Mouse (Mus musculus) lung, embryonic 14.5 days (tissue): ENCODE measurements around the gene Glo1. TPM values are rescaled to one million over a fixed set of nuclear protein-coding genes. Genes with fewer than 3 reads are reported as not detected.
A peak's percentile ranks its signal among the peaks of the same experiment; 100 is the strongest.

ENCODE experiments used
- ATAC-seq: fragments of 200-750 bp; cut with Nextera tagmentation; 2 replicates; pipeline ENCODE4 v1.8.0; 2017; ENCODE audit warnings: mild to moderate bottlenecking, moderate TSS enrichment, moderate library complexity; ENCODE audit not compliant: insufficient read depth
- DNase-seq: peaks from one replicate; pipeline ENCODE4 v3.0.0-alpha.2; 2015
- H3K27ac ChIP-seq: fragments of 300-500 bp; sonication (generic); 2 replicates; pipeline ENCODE4 v1.5.1; 2014; ENCODE audit warnings: low read depth, mild to moderate bottlenecking, moderate library complexity
- H3K27me3 ChIP-seq: fragments of 300-500 bp; sonication (generic); 2 replicates; pipeline ENCODE4 v1.6.1; 2014; ENCODE audit warnings: low read length, control low read depth; ENCODE audit not compliant: insufficient read depth
- H3K36me3 ChIP-seq: fragments of 300-500 bp; sonication (generic); 2 replicates; pipeline ENCODE4 v1.6.1; 2014; ENCODE audit warnings: control low read depth; ENCODE audit not compliant: insufficient read depth
- H3K4me1 ChIP-seq: fragments of 300-500 bp; sonication (generic); 2 replicates; pipeline ENCODE4 v1.6.1; 2014; ENCODE audit warnings: antibody characterized with exemption, control low read depth; ENCODE audit not compliant: insufficient read depth
- H3K4me2 ChIP-seq: fragments of 300-500 bp; sonication (generic); 2 replicates; pipeline ENCODE4 v1.6.1; 2014; ENCODE audit warnings: mild to moderate bottlenecking
- H3K4me3 ChIP-seq: fragments of 300-500 bp; sonication (generic); 2 replicates; pipeline ENCODE4 v1.5.1; 2014; ENCODE audit warnings: low read depth, low read length
- H3K9ac ChIP-seq: fragments of 300-500 bp; sonication (generic); 2 replicates; pipeline ENCODE4 v1.6.1; 2014
- H3K9me3 ChIP-seq: fragments of 300-500 bp; sonication (generic); 2 replicates; pipeline ENCODE4 v1.6.1; 2016; ENCODE audit warnings: low read depth, low read length, control low read depth
- CTCF ChIP-seq: IDR thresholded peaks from 2 replicates; pipeline ENCODE4 v1.5.1; 2016; ENCODE audit warnings: antibody characterized with exemption, low read depth
- WGBS: fragments of 180-500 bp; shearing (Covaris S2); extraction: QIAGEN DNeasy Blood & Tissue Kit; methylation state at CpG from one replicate; pipeline ENCODE4 v1.1.7; 2014; 5-methylcytosine and 5-hydroxymethylcytosine counted together
- polyA plus RNA-seq: library from polyadenylated mRNA; unstranded; fragments of >200 nt; fragmentation: Nextera tagmentation; extraction: Ambion mirVana; gene quantifications from 2 replicates; pipeline ENCODE4 v1.2.1, GENCODE M21; 2014

The Glo1 gene
- polyA plus RNA-seq, 1 experiment from 2014 or later, result 234 TPM

DNA sequence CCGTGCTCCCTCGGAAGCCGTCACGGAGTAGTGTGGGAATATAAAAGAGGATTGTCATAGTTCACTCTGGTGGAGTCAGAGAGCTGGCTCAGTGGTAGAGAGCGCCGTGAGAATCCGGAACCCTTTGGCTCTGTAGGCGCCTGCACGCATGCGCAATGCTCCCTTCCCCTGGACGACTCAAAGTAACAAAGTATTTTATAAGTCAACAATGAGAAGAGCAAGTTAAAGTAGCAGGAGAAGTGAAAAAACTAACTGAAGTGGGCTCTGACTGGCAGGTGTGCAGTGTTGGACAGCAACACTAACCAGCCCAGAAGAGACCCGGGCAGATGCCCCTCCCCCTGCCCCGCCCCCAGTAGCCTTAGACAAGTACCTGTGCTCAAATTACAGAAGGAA is 31.5 kb upstream of the Glo1 start:
- no peaks in the 10 kb centered on the region for H3K36me3 ChIP-seq

DNA sequence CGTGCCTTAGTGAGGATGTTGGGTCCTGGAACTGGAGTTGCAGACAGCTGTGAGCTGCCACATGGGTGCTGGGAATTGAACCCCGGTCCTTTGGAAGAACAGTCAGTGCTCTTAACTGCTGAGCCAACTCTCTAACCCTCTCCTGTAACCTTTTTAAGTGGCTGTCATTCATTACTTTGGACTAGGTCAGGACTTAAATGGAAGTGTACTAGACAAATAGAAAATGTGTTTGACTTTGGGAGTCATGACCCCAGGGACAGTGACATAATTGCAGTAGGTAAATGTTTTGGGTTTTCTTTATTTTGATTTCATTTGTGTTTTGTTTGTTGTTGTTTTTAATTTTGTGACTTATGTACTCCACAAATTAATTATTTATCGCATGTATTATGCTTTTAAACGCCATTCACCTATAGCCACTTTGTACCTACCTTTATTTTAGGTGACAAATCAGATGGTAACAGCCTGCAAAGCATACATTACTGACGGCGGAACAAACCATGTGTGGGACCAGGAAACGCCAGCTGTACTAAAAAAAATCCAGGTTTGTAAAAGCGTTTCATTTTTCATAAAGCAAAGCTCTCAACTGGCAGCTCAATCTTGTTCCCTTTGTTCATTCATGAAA is 31.0 kb upstream of the Glo1 start:
- Histone ChIP-seq H3K36me3 (no peaks in the 10 kb centered on the region), H3K27ac (peak overlapping the region; percentile 83), H3K4me3 (peak overlapping the region; percentile 26), H3K4me1 (no peaks in the 10 kb centered on the region), H3K27me3 (no peaks in the 10 kb centered on the region), H3K4me2 (peak overlapping the region; percentile 61), H3K9ac (peak overlapping the region; percentile 44), H3K9me3 (no peaks in the 10 kb centered on the region)
- TF ChIP-seq CTCF, result no peak
- DNase-seq (peak; percentile 21), ATAC-seq (no peak)
- 37% methylated on average over 8 of the region's 8 CpGs for WGBS

More for the DNA sequence above, 31.5 kb upstream of the Glo1 start:
- peak overlapping the region; percentile 44 for H3K9ac ChIP-seq
- DNase-seq (peak; percentile 90), ATAC-seq (peak; percentile 94)
- peak overlapping the region; percentile 61 for H3K4me2 ChIP-seq
- no peaks in the 10 kb centered on the region for H3K4me1 ChIP-seq
- no peak for TF ChIP-seq CTCF
- WGBS, result 11% methylated on average over 13 of the region's 13 CpGs
- peak overlapping the region; percentile 83 for H3K27ac ChIP-seq
- H3K4me3 ChIP-seq, result peak overlapping the region; percentile 26
- H3K27me3 ChIP-seq, result no peaks in the 10 kb centered on the region
- H3K9me3 ChIP-seq, result no peaks in the 10 kb centered on the region

DNA sequence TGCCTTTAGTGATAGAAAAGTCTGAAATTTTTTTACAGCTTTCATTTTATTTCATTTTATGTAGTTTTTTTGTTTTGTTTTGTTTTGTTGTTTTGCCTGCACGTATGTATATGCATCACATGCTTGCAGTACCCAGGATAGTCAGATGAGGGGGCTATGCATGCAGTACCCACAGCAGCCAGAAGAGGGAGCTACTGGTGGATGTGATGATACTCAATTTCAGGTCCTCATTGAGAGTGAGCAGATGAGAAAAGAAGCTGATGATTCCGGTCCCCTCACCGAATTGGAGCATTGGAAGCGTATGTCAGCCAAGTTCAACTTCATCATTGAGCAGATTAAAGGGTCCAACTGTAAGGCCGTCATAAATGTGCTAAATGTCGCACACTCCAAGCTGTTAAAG is 26.3 kb upstream of the Glo1 start:
- H3K27ac ChIP-seq, result no peak overlapping the region
- H3K9me3 ChIP-seq, result peaks cover 7% of the 10 kb centered on the region; the same call in 1 of the 2 replicates
- H3K4me3 ChIP-seq, result no peak overlapping the region
- H3K36me3 ChIP-seq, result no peaks in the 10 kb centered on the region
- DNase-seq (no peak), ATAC-seq (no peak)
- 92% methylated on average over 6 of the region's 6 CpGs for WGBS
- H3K4me2 ChIP-seq, result no peak overlapping the region
- no peaks in the 10 kb centered on the region for H3K27me3 ChIP-seq
- no peak overlapping the region for H3K9ac ChIP-seq
- peak; percentile 59 for TF ChIP-seq CTCF
- no peaks in the 10 kb centered on the region for H3K4me1 ChIP-seq

DNA sequence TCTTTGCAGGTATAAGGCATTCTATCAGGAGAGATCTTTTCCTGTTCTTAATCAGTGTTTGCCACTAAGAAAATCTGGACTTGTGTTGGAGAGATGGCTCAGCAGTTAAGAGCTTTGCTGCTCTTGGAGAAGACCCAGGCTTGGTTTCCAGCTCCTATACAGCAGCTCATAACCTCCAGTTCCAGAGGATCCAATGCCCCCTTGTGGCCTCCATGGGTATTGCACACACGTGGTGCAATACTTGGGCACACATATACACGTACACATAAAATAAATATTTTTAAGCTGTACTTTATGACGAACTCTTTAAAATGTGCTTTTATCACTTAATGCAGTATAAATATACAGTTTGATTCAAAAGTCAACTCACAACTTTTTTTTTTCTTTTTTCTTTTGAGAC is 22.1 kb upstream of the Glo1 start:
- WGBS, result 93% methylated on average over 3 of the region's 3 CpGs
- Histone ChIP-seq H3K27me3 (no peaks in the 10 kb centered on the region), H3K9me3 (peaks cover 7% of the 10 kb centered on the region; the same call in 1 of the 2 replicates), H3K27ac (no peak overlapping the region), H3K36me3 (no peaks in the 10 kb centered on the region), H3K9ac (no peak overlapping the region), H3K4me3 (no peak overlapping the region), H3K4me1 (no peaks in the 10 kb centered on the region), H3K4me2 (no peak overlapping the region)
- no peak for ATAC-seq
- peak; percentile 46 for TF ChIP-seq CTCF
- DNase-seq, result no peak

DNA sequence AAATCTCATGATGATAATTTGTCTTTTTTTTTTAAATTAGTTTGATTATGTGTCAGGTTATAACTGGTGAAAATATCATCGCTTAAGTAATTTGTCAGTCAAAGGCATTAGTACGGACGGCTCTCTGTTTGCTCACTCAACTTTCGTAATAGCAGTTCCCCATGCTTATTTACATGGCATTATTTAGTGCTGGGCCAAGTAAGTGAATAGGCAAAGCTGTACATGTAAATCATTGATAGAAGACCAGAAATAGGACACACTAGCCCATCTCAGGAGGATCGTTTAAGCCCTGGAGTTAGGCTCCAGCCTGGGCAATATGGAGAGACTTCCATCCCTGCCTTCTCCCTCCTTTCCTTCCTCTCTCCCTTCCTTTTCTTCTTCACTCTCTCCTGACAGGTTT is 14.2 kb upstream of the Glo1 start:
- H3K9me3 ChIP-seq, result no peaks in the 10 kb centered on the region
- no peaks in the 10 kb centered on the region for H3K36me3 ChIP-seq
- WGBS, result 77% methylated on average over 5 of the region's 5 CpGs
- ATAC-seq, result no peak
- no peak overlapping the region for H3K4me3 ChIP-seq
- no peak overlapping the region for H3K4me2 ChIP-seq
- H3K27ac ChIP-seq, result no peak overlapping the region
- TF ChIP-seq CTCF, result no peak
- no peaks in the 10 kb centered on the region for H3K4me1 ChIP-seq
- no peak for DNase-seq
- no peak overlapping the region for H3K9ac ChIP-seq
- H3K27me3 ChIP-seq, result no peaks in the 10 kb centered on the region

DNA sequence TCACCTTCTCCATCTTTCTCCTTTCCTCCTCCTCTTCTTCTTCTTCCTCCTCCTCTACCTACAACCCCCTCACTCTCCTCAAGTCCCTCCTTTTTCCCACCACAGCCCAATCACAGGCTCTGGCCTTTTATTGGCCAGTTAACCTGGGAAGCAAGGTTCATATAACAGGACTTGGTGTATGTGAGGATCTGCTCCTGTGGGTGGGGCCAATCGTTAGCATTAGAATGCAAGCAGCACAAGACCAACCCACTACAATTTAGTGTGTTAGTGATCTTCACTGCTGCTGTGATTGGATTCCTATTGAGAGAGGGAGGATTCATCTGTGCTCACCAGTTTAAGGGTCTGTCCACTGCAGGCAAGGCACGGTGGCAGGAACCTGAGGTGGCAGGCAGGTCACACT is 12.3 kb upstream of the Glo1 start:
- no peak for ATAC-seq
- DNase-seq, result no peak
- WGBS, result 60% methylated on average over 2 of the region's 2 CpGs
- no peaks in the 10 kb centered on the region for H3K4me1 ChIP-seq
- H3K4me2 ChIP-seq, result no peak overlapping the region
- no peak overlapping the region for H3K27ac ChIP-seq
- H3K36me3 ChIP-seq, result no peaks in the 10 kb centered on the region
- no peak overlapping the region for H3K4me3 ChIP-seq
- H3K9ac ChIP-seq, result no peak overlapping the region
- H3K9me3 ChIP-seq, result no peaks in the 10 kb centered on the region
- TF ChIP-seq CTCF, result no peak
- no peaks in the 10 kb centered on the region for H3K27me3 ChIP-seq

DNA sequence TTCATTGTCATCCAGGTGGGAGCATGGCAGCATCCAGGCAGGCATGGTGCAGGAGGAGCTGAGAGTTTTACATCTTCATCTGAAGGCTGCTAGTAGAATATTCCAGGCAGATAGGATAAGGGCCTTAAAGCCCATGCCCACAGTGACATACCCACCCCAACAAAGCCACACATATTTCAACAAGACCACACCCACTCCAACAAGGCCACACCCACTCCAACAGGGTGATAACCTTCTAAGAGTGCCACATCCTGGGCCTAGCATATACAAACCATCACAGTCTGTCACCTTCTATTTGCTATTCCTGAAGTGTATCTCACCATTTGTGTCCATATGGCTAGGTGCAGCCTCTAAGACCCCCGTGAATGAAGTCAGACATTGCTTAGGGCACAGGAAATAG is 11.0 kb upstream of the Glo1 start:
- no peaks in the 10 kb centered on the region for H3K36me3 ChIP-seq
- H3K4me3 ChIP-seq, result no peak overlapping the region
- no peaks in the 10 kb centered on the region for H3K9me3 ChIP-seq
- no peak overlapping the region for H3K27ac ChIP-seq
- H3K27me3 ChIP-seq, result no peaks in the 10 kb centered on the region
- no peak for ATAC-seq
- WGBS, result 16% methylated on average over 1 of the region's 1 CpGs
- no peaks in the 10 kb centered on the region for H3K4me1 ChIP-seq
- H3K4me2 ChIP-seq, result no peak overlapping the region
- H3K9ac ChIP-seq, result no peak overlapping the region
- DNase-seq, result no peak
- TF ChIP-seq CTCF, result no peak
